Mouse (Mus musculus): ENCODE data around the gene Hmga1b.
A peak's percentile ranks its signal among the peaks of the same experiment; 100 is the strongest.
"Not testable (repeated sequence)": the region's sequence is repeated elsewhere in the genome, so short reads cannot be mapped to it uniquely, and the experiment has no call there.

Hmga1b gene

GRCm38 (mm10) chr11:120731858-120732680, 30.5 kb upstream of the Hmga1b start, which contains the start of gene Cbr2:
Gene Cbr2 (minus strand): TSS chr11:120732114.
- no peak for DNase-seq

DNA sequence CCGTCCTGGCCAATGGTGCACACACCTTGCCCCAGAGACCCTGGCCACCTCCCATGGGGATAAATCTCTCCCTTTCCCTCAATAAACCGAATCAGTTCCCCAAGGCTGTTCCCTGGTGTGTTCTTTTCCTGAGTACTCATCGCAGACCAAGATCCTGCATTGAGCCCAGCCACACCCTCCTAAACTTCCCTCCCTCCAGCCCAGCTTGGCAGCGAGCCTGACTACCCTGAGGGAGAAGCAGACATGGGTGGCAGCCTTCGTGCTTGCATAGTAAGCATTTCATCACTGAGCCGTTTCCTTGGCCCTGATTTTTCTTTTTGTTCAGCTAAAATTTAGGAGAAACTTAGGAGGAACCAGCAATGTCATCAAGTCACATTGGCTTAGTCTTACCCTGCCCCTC, 29.1 kb upstream of the Hmga1b start:
- no peak for DNase-seq

DNA sequence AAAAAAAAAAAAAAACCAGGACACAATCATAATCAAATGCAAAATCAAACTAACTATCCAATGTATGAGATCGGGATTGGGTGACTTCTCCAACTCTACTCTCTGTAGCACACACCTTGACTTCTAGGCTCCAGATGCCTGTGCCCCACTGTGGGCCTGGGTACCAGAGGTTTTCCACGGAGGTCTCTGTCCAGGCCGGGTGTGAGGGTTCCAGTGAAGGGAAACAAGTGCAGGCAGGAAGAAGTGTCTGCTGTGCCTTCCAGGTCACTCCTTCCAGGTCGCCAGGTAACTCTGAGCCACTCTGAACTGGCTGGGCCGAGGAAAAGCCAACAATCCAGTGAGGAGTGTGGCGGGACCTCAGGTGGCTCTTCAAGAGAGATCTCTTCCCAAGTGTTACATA, 26.2 kb upstream of the Hmga1b start:
- no peak for DNase-seq

DNA sequence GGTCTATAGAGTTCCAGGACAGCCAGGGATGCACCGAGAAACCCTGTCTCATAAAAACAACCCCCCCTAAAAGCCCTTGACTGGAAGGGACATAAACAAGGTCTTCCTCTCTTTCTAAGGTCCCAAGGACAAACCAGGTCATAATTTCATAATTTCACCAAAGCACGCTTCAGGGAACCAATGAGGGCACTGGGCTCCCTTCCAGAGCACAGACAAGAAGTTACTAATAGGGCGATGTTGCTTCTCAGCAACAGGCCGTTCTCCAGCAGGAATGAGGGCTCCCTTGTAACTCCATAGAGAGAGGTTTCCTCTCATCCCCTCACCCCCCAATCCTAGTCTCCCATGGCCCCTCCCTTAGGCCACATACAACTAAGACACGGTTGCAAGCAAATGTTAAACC, 21.6 kb upstream of the Hmga1b start:
- no peak for DNase-seq

DNA sequence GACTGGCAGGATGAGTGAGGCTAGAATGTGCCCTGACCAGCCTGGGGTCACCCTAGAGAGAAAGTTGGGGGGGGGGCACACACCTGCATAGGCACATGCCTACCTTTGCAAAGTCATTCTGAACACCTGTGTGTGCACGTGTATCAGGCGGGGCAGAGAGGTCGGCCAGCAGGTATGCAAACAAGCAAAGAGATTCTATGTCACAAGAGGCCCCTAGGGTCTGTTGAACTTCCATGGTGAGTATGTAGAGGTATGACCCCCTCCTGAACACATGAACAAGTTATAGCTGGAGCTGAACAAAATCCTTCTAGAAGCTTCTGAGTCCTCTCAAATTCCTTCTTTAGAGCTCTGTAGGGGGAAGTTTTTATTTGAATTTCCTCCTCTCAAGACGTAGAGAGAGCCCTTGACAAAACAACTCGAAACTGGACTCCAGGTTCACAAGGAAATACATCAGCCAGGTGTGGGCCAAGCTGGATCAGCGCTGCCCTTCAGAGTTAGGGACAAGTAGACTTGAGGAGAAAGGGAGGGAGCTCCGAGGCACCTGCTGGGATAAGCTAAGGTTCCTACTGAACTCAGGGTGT, 18.4 kb upstream of the Hmga1b start:
- no peak for DNase-seq

GRCm38 (mm10) chr11:120747974-120748373, 14.6 kb upstream of the Hmga1b start:
- no peak for DNase-seq

DNA sequence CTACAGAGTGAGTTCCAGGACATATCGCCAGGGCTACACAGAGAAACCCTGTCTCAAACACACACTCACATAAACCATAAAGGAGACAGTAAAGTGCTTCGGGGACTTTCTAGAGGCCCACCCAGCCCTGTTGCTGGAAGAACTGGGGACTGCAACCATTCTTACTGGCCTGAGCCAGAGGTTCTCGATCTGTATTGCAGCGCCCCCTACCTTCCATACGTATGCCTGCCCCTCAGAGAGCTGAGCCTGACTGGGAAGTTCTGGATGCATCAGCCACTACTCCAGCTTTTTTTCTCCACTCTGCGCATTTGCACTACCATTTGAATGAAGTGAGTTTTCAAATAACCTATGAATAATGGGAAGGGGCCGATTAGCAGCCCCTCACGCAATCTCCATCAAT, 13.2 kb upstream of the Hmga1b start:
- peak in 1 of 2 experiments; percentile 18 for DNase-seq

GRCm38 (mm10) chr11:120751606-120752005, 11.0 kb upstream of the Hmga1b start:
- DNase-seq: no peak

DNA sequence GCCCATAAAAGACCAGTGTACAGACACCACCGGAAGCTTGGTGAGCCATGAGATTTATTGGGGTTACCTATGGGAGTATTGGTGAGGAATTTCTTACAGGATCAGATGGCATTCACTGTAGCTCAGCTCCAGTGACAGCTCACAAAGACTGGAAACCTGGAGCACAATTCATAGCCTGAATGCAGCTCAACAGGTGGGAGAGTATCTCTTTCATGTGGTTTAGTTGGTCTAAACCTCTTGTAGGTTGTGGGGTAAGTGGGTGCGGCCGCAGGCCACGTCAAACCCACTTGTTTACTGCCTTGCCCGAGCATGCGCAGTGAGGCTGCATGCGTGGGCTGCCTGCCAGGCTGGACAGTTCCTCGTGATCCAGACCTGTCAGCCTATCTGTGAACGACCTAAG, 2.4 kb upstream of the Hmga1b start:
- DNase-seq: no peak

DNA sequence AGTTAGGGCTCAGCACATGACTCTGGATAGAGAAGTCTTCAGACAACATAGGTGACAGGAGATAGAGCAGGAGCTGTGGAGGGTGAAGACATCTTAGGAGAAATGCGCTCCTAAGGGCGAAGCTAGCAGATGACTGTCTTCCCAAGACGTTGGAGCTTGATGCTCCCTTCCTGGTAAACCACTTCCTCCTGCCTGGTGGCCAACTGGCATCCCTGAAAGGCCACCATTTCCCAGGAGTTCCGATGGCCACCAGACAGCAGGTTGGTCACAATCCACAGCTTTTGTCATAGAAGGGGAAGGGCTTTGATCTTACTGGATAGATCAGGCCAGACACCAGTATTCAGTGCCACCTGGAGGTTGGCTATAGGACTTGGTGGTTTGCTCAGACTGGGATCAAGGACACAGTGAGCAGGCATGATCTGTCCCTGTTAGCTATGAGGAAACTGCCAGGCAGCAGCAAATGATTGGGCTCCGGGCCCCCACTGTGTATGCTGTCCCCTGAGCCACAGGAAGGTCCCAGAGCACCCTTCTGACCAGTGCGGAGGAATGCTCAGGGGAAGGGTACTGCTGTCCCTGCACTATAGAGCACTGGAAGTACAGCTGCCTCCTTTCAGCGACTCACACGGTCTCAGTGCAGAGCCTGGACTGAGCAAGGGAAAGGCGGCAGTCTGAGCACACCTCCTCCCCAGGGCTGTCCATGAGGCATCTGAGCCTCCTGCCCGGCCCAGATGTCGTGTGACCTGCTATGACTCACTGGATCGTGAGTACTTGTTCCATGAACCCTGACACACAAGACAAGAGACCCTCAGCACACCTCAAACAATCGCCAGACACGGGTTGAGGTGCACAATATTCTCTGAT, 553 bp upstream of the Hmga1b start:
- no peak for DNase-seq

DNA sequence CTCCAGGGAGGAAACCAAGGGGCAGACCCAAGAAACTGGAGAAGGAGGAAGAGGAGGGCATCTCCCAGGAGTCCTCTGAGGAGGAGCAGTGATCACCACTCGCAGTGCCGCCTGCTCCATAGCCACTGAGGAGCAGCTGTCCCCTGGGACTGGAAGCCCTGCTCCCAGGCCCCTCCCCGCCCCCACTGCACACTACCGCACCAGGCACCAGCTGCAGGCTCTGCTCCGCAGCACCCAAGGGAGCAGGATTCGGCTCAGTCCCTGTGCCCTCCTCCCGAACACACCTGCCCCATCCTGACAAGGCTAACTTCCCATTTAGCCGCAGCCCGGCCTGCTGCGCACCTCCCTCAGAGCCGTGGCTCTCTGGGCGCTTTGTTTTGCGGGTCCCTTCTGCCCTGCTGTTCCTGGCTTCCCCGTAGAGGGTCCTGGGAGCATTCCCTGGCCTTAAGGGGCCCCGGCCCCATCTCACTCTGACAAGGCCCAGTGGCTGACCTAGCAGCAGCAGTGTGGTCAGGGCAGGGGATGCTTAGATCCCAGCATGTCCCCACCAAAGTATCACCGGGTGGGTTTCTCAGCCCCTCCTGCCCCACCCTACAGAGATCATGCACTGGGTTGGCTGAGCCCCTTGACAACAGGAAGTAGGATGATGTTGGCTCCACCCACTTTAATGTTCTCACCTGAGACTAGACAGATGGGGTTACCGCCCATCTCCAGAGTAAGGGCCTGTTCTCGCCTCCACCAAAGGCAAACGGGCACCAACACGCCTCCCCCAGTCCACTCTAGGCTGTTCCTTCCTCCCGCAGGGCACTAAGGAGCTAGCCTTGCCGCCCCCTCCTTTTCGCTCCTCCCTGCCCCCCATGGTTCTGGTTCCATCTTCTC, 766 bp downstream of the Hmga1b start:
- not testable (repeated sequence) for DNase-seq

- DNase-seq: not testable (repeated sequence)
Observed at GRCm38 (mm10) chr11:120767023-120767422, 4.4 kb downstream of the Hmga1b start.

DNA sequence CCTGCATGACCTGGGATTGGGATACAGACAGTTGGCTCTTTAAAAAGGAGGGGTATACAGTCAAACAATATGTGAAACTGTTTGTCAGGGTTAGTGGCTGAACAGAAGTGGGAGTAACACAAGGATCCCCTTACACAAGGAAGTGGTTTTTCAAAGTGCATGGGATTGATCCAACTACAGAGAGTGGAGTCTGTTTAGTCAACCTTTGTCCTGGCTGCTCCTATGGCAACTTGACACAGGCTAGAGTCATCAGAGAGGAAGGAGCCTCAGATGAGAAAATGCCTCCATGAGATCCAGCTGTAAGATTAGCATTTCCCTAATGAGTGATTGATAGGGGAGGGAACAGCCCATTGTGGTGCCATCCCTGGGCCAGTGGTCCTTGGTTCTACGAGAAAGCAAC, 5.6 kb downstream of the Hmga1b start:
- no peak for DNase-seq

DNA sequence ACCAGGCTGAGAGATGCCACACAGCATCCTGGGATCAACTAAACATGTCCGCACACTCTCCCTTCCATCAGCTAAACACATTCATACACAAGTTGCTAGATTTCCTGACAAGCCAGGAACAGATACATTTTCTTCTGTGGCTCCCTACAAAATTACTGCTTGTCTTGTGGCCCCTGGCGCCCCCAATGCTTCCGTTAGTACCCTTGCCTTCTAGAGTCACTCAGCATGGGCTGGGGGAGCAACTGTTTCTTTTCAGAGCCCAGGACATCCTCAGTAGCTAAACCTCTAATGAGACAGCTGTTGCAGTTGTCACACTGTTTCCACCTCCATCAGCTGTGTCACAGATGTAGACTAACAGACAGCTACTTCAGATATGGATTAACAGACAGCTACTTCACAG, 10.2 kb downstream of the Hmga1b start:
- DNase-seq: no peak

GRCm38 (mm10) chr11:120773463-120774190, 11.0 kb downstream of the Hmga1b start:
- DNase-seq: no peak

DNA sequence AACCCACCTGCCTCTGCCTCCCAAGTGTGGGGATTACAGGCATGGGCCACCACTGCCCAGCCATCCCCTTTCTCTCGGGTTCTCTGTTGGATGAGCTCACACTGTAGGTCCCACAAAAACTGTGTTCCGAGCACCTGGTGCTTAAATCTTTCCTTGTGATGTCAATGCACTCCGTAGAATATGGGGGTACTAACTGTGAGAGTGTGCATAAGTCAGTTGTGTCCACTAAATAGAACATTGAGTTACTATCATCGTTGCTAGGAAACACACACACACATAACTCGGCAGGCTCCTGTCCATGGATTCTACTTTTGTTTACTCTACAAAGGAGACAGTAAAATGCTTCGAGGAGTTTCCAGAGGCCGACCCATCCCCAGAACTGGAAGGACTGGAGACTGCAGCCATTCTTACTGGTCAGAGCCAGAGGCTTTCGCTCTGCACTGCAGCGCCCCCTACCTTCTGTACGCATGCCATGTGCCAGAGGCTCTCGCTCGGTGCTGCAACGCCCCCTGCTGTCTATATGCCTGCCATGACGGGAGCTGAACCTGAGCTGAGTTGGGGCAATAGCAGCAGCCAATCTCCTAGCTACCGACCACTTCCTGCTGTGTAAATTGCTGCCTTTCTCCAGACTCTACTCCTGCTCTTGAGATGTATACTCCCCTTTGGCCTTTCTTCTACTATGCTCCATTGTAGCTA, 13.3 kb downstream of the Hmga1b start:
- DNase-seq: peak; percentile 97 to 98

DNA sequence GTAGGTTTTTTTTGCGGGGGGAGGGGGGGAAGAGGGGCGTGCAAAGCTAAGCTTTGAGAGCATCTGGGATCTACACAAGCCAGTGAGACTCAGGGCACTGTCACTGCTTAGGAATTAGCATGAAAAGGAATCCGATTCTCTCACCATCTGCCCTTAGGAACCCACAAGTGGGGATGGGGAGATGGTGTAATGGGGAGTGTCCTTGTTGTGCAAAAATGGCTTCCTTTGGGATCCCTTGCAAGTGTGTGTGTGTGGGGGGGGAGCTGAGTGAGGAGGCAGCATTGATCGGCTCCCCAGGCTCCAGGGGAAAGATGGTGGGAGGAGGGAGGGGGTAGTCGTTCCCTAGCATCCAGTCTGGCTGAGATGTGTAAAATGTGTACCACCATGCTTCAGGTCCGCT, 14.5 kb downstream of the Hmga1b start:
- no peak for DNase-seq

DNA sequence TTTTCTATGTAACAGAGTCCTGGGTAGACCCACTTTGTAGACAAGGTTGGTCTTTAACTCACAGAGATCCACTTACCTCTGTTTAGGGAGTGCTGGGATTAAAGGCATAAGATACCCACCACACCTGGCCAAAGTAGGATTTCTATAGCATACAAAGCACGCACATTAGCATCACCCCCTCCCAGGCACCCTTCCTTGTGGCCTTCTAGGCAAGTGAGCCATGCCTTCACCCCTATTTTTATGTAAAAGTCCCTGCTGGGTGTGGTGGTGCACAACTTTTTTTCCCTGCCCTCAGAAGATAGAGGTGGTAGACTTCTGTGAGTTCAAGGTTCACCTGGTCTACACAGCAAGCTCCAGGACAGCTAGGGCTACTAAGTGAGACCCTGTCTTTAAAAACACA, 17.3 kb downstream of the Hmga1b start:
- no peak for DNase-seq

GRCm38 (mm10) chr11:120781361-120781760, 18.8 kb downstream of the Hmga1b start:
- DNase-seq: not testable (repeated sequence)

GRCm38 (mm10) chr11:120783426-120784063, 21.0 kb downstream of the Hmga1b start:
- peak; percentile 44 for DNase-seq

All from cerebellum, postnatal 36 days (tissue).